Comparison of ENCODE assay signal across 8 mouse cellular contexts in genomic region chr2:30657674-30658479, GRCm38 (mm10).
DNase-seq lines count a peak whose midpoint lies in the region; ATAC-seq and TF ChIP-seq lines count a peak whose summit lies in the region.

No protein-coding gene starts in this region.

- dilution Hi-C loops in CH12.LX (cut with MboI; ENCODE audit: extremely low pct_ligation_motif_present, extremely low pct_unique_long_range_greater_than_20kb, low sequenced_read_pairs): no loop called here

- no peak for TF ChIP-seq RAD21 in CH12.LX (IDR thresholded peaks at IDR 0.05; ENCODE audit: low read depth, low read length)

- peak overlapping the region; percentile 86 for H3K4me2 ChIP-seq in CH12.LX (ENCODE audit: insufficient read depth, low read depth, poor library complexity, severe bottlenecking)
- peak overlapping the region; percentile 73 for H3K4me2 ChIP-seq in stomach, embryonic 14.5 days (replicated peaks; ENCODE audit: low read depth, low read length)

- peak overlapping the region; percentile 33; the same call in 1 of the 2 replicates for H3K27ac ChIP-seq in CH12.LX (ENCODE audit: insufficient read depth, low read depth)
- H3K27ac ChIP-seq in stomach, embryonic 14.5 days (ENCODE audit: low read length): peak overlapping the region; percentile 100

- H3K9me3 ChIP-seq in CH12.LX (replicated peaks; ENCODE audit: low read length): peaks cover 2% of the 10 kb centered on the region
- no peaks in the 10 kb centered on the region for H3K9me3 ChIP-seq in stomach, embryonic 14.5 days (ENCODE audit: control insufficient read depth, low read depth, low read length)

- in situ Hi-C loops in CH12.LX (cut with MboI; ENCODE audit: low pct_ligation_motif_present, low pct_unique_long_range_greater_than_20kb, low sequenced_read_pairs): no loop called here

- TF ChIP-seq POLR2A in CH12.LX (IDR thresholded peaks at IDR 0.05; ENCODE audit: low read depth, low read length): no peak; the same call in 1 of the 2 replicates

- peak; percentile 9; the same call in 1 of the 2 replicates for ATAC-seq in stomach, embryonic 14.5 days (ENCODE audit: insufficient number of reproducible peaks, insufficient read depth, low FRiP score, low read depth)

- H3K79me2 ChIP-seq in CH12.LX (replicated peaks; ENCODE audit: control insufficient read depth, extremely low read depth, insufficient read depth, poor library complexity, severe bottlenecking): no peaks in the 10 kb centered on the region

- no peak for TF ChIP-seq CTCF in CH12.LX (conservative IDR thresholded peaks at IDR 0.05 in 1 of 2, IDR thresholded peaks at IDR 0.05 in 1 of 2; ENCODE audit: low read depth in 2 of 2, low read length in 2 of 2)

- H3K4me1 ChIP-seq in CH12.LX (ENCODE audit: control insufficient read depth in 1 of 2, insufficient read depth in 2 of 2): peaks cover 21 to 48% of the 10 kb centered on the region in 2 experiments
- peaks cover 52% of the 10 kb centered on the region for H3K4me1 ChIP-seq in stomach, embryonic 14.5 days (ENCODE audit: control insufficient read depth, insufficient read depth, low read length)

- WGBS in stomach, embryonic 14.5 days: 3% methylated on average over 42 of the region's 42 CpGs

- TF ChIP-seq EP300 in CH12.LX (IDR thresholded peaks at IDR 0.05; ENCODE audit: low read length): peak; percentile 31; the same call in 1 of the 2 replicates

- H3K9ac ChIP-seq in CH12.LX (ENCODE audit: insufficient read depth, low read depth): peak overlapping the region; percentile 89
- H3K9ac ChIP-seq in stomach, embryonic 14.5 days (replicated peaks; ENCODE audit: low read depth, low read length): peak overlapping the region; percentile 65

- H3K27me3 ChIP-seq in CH12.LX (replicated peaks): no peaks in the 10 kb centered on the region
- H3K27me3 ChIP-seq in stomach, embryonic 14.5 days (ENCODE audit: control insufficient read depth, insufficient read depth, low read length): no peaks in the 10 kb centered on the region

- H3K4me3 ChIP-seq in CH12.LX (replicated peaks in 1 of 3; ENCODE audit: low read depth in 2 of 3, low read length in 2 of 3, poor library complexity in 1 of 3): peak overlapping the region; percentile 21 to 56 (median 54)
- peak overlapping the region; percentile 40 for H3K4me3 ChIP-seq in stomach, embryonic 14.5 days (ENCODE audit: low read depth, low read length)

- H3K36me3 ChIP-seq in CH12.LX (replicated peaks in 1 of 2; ENCODE audit: control insufficient read depth in 1 of 2, insufficient read depth in 1 of 2, low read length in 1 of 2): no peaks in the 10 kb centered on the region
- H3K36me3 ChIP-seq in stomach, embryonic 14.5 days (ENCODE audit: control insufficient read depth, insufficient read depth, low read length): no peaks in the 10 kb centered on the region

- peak; percentile 55 to 71 for DNase-seq in cerebellum, postnatal 25 days
- no peak for DNase-seq in cerebellum, adult 11-12 months
- peak; percentile 44 for DNase-seq in CH12.LX (ENCODE audit: extremely low read depth)
- peak; percentile 37 for DNase-seq in c-Kit-positive CD71-negative TER-119-negative erythroid progenitor cells, embryonic 14.5 days (ENCODE audit: low read depth)
- DNase-seq in heart, adult 9 months (ENCODE audit: low spot score in 2 of 2): peak; percentile 63 to 76
- DNase-seq in kidney, adult 9 months: peak; percentile 92
- DNase-seq in lung, postnatal 25 days (ENCODE audit: low spot score): peak; percentile 19

TF ChIP-seq in CH12.LX, 34 proteins besides CTCF, POLR2A, EP300 and RAD21:
- TF ChIP-seq ZMIZ1 (IDR thresholded peaks at IDR 0.05; ENCODE audit: low read depth, low read length) (no peak), HCFC1 (IDR thresholded peaks at IDR 0.05; ENCODE audit: low read depth, low read length) (no peak), E2F4 (IDR thresholded peaks at IDR 0.05; ENCODE audit: insufficient replicate concordance, low read depth, low read length) (no peak), PAX5 (IDR thresholded peaks at IDR 0.05; ENCODE audit: low read length) (no peak), POLR2AphosphoS2 (IDR thresholded peaks at IDR 0.05; ENCODE audit: low read depth, low read length) (no peak), JUN (IDR thresholded peaks at IDR 0.05; ENCODE audit: insufficient read depth, low read depth, low read length) (no peak), NRF1 (IDR thresholded peaks at IDR 0.05; ENCODE audit: low read depth, low read length) (0 out of 2 replicates have a peak, but pooled peaks have one; percentile 30), MXI1 (IDR thresholded peaks at IDR 0.05; ENCODE audit: low read depth, low read length) (no peak), USF2 (conservative IDR thresholded peaks at IDR 0.05; ENCODE audit: low read depth, low read length) (no peak), MYC (IDR thresholded peaks at IDR 0.05; ENCODE audit: low read depth, low read length) (0 out of 2 replicates have a peak, but pooled peaks have one; percentile 23), UBTF (IDR thresholded peaks at IDR 0.05; ENCODE audit: low read depth, low read length) (no peak), ZKSCAN1 (IDR thresholded peaks at IDR 0.05; ENCODE audit: borderline replicate concordance, low read depth, low read length) (no peak), CHD2 (IDR thresholded peaks at IDR 0.05; ENCODE audit: low read length) (no peak), MEF2A (IDR thresholded peaks at IDR 0.05; ENCODE audit: borderline replicate concordance, low read depth, low read length) (no peak), ELF1 (IDR thresholded peaks at IDR 0.05; ENCODE audit: low read depth, low read length) (no peak), MAX (IDR thresholded peaks at IDR 0.05; ENCODE audit: low read length) (peak; percentile 68), TBP (conservative IDR thresholded peaks at IDR 0.05; ENCODE audit: low read depth, low read length) (no peak), SIN3A (IDR thresholded peaks at IDR 0.05; ENCODE audit: low read length) (no peak), ETS1 (conservative IDR thresholded peaks at IDR 0.05; ENCODE audit: low read depth, low read length) (peak; percentile 19; the same call in 1 of the 2 replicates), TCF12 (IDR thresholded peaks at IDR 0.05; ENCODE audit: low read depth, low read length) (no peak), KAT2A (IDR thresholded peaks at IDR 0.05; ENCODE audit: insufficient replicate concordance, low read length) (no peak), BHLHE40 (IDR thresholded peaks at IDR 0.05; ENCODE audit: low read depth, low read length) (peak; percentile 65), IRF4 (IDR thresholded peaks at IDR 0.05; ENCODE audit: low read depth, low read length) (peak; percentile 39; the same call in 1 of the 2 replicates), SMC3 (IDR thresholded peaks at IDR 0.05; ENCODE audit: low read depth, low read length) (no peak)
